Mouse (Mus musculus): ENCODE results near the gene Optc.

Gene Optc

DNA sequence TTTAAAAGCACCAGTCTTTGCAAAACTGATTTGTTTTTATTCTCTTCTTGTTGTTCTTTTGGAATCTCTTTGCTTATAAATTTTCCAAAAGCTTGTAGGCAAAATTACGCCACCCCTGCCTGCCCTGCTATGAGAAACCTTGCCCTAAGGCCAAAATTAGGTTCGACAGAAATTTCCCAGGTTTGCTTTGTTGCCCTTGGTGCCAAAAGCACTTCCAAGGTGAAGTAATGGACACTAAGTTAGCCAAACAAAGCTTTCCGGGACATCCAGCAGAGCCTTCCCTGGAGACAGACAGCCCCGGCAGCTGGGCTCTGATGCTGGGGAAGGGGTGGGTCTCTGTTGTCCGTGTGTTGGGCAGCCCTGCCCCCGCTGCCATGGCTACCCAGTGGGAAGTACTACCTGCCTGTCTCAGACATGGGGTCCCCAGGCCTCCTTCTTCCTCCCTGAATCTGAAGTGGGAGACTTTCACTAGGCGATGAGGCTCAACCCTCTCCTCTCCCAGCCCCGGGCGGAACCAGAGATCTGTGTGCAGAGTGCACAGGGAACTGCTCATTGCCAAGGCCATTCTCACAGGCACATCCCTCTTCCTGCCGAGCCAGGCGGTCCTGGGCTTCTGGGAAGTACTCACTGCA, 9.8 kb upstream of the Optc start:
- no peak for DNase-seq

GRCm38 (mm10) chr1:133915723-133916355, 8.0 kb upstream of the Optc start:
- DNase-seq = peak; percentile 43

- DNase-seq = no peak
These were observed 7.3 kb upstream of the Optc start for GRCm38 (mm10) chr1:133915115-133915514.

DNA sequence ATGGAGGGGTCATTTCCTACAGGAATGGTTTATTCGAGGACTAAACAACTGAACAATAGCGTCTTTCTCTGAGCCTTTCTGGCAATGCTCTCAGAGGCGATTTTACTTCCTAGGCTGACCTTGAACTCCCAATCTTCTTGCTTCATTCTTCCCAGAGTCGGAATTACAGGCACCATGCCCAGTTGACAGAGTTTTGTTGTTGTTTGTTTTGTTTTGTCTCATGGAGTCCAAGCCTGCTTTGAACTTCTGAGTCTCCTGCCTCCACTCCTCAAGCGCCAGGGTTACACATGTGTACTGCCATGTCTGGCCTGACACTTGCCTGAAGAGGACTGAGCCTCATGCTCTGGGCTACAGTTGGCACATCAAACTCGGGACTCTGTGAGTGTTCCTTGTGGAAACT, 5.2 kb upstream of the Optc start:
- DNase-seq = no peak

- peak; percentile 73 for DNase-seq
These were observed 3.7 kb upstream of the Optc start for GRCm38 (mm10) chr1:133911456-133911855.

DNA sequence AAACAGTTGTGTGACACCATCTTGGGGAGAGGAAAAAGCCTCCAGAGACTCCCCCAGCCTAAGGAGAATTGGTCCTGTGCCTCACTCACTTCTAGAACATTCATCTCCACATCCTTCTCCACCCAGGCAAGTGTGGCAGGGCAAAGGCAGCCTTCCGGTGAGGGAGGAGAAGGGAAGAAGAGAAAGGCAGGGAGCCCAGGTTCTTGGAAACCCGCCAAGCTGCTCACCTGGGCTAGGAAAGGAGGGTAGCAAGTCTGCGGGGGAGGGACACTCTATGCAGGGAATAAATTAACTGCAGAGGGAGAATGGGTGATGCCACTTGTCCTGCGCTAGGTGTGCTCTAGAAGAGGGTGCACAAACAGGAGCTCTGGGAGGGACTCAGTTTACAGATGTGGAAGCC, 3.2 kb upstream of the Optc start:
- no peak for DNase-seq

GRCm38 (mm10) chr1:133910108-133910507, 2.3 kb upstream of the Optc start:
- no peak for DNase-seq

- DNase-seq = peak; percentile 46
These were observed 1.1 kb upstream of the Optc start for GRCm38 (mm10) chr1:133908659-133909575.

GRCm38 (mm10) chr1:133906420-133906819, 1.4 kb downstream of the Optc start:
- no peak for DNase-seq

- DNase-seq = no peak
These were observed 7.0 kb downstream of the Optc start for GRCm38 (mm10) chr1:133900825-133901224.

- DNase-seq = no peak
These were observed 8.7 kb downstream of the Optc start for GRCm38 (mm10) chr1:133899043-133899542.

DNA sequence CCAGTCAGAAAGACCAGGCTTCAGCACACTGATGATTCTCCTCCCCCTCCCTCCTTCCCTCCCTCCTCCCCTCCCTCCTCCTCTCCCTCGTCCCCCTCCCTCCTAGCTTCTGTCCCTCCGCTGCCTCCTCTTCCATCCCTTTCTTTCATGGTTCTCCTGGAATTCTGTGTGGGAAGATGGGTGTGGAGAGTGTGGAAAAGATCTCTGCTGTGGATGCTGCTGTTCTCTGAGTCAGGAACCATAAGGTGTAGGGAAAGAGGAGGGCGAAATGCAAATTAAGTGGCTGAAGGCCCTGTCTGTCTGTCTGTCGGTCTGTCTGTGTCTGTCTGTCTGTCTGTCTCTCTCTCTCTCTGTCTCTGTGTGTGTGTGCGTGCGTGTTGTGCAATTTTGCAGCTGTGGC, 10.5 kb downstream of the Optc start:
- DNase-seq = no peak

- no peak for DNase-seq
These were observed 16.3 kb downstream of the Optc start for GRCm38 (mm10) chr1:133891489-133891888.

DNA sequence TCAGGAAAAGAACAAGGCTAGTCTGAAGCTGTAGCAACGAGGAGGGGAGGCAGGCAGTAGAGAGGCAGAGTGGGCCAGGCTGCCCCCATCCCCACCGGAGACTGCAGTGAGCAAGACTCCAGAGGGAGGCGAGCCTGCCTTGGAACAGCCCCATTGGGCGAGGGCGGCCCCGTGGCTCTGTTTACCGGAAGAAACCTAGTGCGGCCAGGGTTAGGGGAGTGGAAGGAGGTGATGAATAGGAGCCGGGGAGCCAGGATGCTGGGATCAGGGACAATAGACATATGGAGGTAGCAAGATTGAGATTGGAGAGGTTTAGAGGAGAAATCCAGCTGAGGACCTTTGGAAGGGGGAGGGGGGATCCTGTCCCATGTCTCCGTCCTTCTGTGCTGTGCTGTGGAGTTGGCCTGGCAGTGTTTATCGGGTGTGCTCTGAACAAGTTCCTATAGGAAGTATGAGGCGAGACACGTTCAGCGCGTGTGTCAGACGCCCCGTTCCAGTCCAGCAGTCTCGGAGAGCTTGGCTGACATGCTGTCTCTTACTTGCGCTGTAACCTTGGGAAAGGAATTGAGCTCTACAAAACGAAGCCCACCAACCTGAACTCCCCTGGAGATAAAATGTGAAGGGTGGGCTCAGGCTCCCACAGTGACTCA, 17.7 kb downstream of the Optc start:
- peak; percentile 37 for DNase-seq

DNA sequence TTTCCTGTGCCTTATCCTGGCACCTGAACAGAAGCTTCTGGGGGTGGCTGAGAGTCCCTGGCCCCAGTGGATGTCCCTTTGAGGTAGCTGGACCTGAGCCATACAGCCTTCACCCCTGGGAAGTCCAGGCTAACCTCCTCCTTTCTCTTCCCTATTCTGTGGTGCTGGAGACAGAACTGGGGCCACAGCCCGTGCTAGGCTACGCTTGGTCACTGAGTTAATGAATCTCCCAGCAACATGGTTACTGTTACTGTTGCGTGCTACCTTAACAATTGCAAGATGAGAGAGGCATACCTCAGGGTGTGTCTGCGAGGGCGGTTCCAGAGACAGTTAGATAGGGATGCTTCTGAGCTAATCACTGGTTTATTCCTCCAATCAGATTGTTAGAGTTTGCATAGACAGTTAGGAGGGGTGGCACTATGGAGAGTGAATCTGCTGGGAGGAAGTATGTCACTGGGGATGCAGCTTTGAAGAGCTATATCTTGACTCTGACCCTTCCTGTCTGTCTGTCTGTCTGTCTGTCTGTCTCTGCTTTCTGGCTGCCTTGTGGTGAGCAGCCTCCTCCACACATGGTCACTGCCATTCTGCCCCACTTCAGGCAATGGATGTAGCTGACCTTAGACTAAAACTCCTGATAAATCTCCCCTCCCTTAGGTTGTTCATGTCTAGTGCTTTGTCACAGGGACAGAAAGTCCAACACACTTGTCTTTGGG, 20.1 kb downstream of the Optc start:
- DNase-seq = no peak

GRCm38 (mm10) chr1:133887044-133887443, 20.8 kb downstream of the Optc start:
- DNase-seq = peak; percentile 61

GRCm38 (mm10) chr1:133886431-133886830, 21.4 kb downstream of the Optc start:
- DNase-seq = peak; percentile 32

- no peak for DNase-seq
These were observed 22.0 kb downstream of the Optc start for GRCm38 (mm10) chr1:133885811-133886210.

- no peak for DNase-seq
These were observed 23.1 kb downstream of the Optc start for GRCm38 (mm10) chr1:133884746-133885145.

GRCm38 (mm10) chr1:133884090-133884489, 23.7 kb downstream of the Optc start:
- DNase-seq = no peak

GRCm38 (mm10) chr1:133882283-133883217, 25.2 kb downstream of the Optc start:
- no peak for DNase-seq
